Mouse (Mus musculus) kidney, postnatal 4 days (tissue): ENCODE data around the gene Esrrg.

Experiments used
- DNase-seq, 2 experiments: peaks; one replicate each; pipeline ENCODE4 v3.0.0; 2021; ENCODE audit warnings: mixed read lengths in 2 of 2

The Esrrg gene

GRCm38 (mm10) chr1:188101832-188102231, 493.2 kb downstream of the Esrrg start:
- DNase-seq: no peak

DNA sequence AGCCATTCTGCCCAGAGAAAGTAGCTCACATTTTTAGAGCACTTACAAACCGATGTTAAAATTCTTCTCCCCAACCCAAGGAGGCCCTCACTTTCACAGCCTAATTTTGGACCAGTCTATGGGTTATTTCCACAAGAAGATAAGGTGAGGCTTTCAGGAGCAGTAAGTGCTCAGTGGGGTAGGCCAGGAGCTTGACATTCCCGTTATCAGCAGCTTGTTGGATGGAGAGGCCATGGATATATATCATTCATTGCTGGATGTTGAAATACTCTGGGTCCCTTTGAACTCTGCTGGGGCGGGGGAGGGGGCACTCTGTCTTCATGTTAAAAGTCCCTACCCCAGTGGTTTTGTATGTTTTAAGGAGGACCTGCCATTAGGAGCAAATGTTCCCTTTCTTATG, 494.6 kb downstream of the Esrrg start:
- no peak for DNase-seq

DNA sequence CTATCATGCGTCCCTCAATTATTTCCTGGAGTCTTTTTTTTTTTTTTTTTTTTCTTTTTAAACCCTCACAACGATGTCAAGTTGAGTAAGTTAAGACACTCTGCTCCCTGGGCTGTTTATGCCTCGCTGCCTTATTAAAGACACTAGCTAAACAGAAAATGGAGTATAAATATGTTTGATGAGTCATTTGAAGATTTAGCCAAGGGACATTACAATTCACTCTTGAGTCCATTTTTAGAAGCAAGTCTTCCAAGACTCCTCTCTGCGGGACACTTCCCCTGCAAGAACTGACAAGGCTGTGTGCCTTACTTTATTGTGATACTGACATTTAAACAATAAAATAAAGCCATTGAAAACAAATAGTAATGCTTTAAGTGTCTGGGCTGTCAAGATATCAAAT, 496.9 kb downstream of the Esrrg start:
- no peak for DNase-seq

DNA sequence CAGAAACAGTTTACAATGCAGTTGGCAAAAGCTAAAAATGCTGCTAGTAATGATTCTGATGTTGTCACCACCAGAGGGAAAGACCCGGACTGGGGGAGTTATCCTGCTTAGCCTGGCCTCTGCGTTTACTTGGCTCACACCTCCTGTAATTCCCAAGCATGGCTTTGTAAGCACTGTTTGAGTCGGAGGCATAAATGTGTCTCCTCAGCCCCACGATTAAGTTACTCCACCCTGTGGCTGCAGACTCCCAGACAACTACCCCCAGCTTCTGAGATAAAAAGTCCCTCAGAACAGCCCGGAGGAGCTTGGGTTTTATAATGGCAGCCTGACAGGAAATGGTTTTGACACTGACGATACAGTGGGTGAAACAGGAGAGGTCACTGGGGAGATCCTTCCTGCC, 499.4 kb downstream of the Esrrg start:
- DNase-seq: peak in 1 of 2 experiments; percentile 11

- peak; percentile 21 to 36 for DNase-seq
Observed at GRCm38 (mm10) chr1:188111552-188111951, 503.0 kb downstream of the Esrrg start.

DNA sequence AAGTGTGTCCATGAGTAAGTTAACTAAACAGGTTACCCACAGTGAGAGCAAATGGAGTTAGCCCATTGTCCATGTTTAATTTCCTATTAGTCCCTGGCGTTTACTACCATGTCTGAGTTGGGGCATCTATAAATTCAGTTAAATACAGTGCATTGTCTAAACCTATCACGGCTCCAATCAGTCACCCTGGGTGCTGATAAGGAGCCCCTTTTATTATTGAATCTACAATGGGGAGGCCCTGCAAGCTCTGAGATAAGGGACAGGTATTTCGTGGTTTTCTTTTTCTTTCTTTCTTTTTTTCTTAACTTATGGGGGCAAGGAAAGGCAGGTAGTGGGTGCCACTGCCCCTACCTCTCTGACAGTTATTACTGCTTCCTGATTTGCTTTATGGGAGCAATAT, 504.6 kb downstream of the Esrrg start:
- DNase-seq: no peak

- DNase-seq: peak; percentile 75 to 76
Observed at GRCm38 (mm10) chr1:188118125-188118524, 509.5 kb downstream of the Esrrg start.

- DNase-seq: no peak
Observed at GRCm38 (mm10) chr1:188119806-188120205, 511.2 kb downstream of the Esrrg start.

DNA sequence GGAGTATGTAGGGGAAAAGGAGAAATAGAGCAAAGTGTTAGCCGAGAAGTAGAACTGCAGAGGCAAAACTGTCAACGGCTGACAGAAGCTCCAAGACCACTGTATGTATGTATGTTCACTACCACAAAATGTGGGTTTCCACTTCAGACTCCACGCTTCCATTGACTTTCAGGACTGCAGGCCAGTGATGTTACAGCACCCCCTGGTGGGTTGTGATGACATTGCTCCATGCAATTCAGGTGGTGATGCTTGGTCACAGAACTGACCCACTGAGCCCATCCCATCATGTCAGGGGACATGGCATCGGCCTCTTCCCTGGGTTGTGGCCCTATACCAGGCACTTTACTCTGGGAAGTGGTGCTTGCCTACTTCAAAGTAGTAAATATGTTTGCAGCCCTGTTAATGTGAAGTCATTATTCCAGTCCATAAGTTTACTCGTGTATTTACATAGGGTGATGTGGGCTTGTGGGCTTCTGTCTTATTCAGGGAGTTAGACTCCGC, 517.0 kb downstream of the Esrrg start:
- peak in 1 of 2 experiments; percentile 13 for DNase-seq

GRCm38 (mm10) chr1:188136126-188136525, 527.5 kb downstream of the Esrrg start:
- peak; percentile 10 to 13 for DNase-seq

DNA sequence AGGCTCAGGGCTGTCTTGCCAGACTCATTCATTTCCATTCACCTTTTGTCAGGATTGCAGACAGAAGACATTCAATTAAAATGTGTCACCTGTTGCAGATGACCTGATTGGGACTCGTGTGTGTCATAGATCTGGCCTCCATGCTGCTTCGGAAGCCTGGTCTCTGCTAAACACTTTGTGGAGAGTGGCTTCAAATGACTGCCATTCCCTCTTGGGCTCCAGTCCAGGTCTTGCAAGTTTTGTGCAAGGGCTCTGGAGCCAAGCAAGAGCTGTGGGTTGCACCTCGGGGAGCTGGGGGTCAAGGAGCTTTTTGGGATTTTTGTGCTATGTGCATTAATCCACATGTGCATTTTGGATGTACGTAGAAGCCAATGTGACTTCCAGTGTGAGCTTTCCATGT, 530.9 kb downstream of the Esrrg start:
- DNase-seq: peak in 1 of 2 experiments; percentile 11

- DNase-seq: no peak
Observed at GRCm38 (mm10) chr1:188140221-188140620, 531.6 kb downstream of the Esrrg start.

DNA sequence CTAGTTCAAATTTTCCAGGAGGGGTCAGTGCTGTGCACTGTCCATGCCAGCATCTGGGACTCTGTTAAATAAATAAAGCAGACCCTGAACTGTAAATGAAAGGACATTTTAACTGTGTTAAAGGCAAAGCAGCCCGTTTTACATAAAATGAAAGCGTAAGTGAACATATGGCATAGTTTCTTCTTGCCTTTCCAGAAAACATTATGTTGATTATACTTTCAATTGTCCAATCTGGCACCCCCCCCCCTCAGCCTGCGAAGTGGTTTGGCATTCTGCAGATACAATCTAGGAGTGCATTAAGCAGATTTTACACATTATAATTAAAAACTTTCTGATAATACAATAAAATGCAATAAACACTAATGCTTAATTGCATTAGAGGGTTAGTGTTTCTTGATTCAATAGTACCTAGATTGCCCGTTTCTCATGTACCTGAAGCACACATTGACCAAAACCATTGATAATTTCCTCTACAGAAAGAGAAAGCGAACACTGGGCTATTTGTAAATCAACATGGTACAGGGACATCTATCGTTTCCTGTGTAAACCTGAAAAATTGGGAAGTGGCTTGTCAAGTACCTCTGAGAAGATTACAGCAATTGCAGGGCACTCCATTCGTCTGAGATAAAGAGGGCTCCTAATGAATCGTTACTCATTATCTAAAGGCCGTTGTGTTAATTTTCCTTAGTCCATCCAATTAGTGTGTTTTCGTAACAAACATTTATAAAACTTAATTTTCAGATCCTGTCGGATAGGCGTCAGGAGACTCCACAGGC, 539.0 kb downstream of the Esrrg start:
- no peak for DNase-seq

- DNase-seq: no peak
Observed at GRCm38 (mm10) chr1:188151066-188151465, 542.5 kb downstream of the Esrrg start.

DNA sequence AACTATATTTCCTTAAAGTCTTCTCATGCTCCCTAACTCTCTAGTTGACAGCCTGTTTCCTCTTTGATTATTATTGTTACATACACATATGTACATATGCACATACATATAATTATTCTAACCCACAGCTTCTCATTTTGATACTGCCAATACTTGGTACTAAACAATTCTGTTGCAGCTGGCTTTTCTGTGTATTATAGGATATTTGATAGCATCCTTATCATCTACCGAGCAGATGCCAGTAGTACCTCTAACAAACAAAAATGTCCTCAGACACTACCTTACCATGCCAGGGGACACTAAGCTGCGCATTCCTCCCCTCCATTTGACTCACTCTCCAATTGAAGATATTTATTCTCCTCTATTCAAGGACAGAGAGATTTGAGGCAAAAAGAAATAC, 543.4 kb downstream of the Esrrg start:
- no peak for DNase-seq

DNA sequence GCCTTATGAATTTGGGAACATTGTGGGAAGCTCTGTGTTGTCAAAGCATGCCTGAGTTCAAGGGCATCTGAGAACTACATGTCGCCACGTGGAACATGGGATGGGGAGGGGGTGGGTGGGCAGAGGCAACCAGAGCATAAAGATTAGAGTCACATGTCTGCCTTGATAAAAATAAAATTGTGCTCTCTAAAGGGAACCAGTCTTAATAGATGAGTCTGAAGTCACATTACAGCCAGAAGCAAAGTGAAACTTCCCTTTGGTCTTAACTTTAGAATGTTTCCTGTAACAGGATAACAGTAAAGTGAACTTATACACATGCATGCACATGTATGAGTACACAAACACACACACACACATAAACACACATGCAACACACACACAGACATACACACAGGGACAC, 545.1 kb downstream of the Esrrg start:
- no peak for DNase-seq

GRCm38 (mm10) chr1:188154466-188155110, 546.0 kb downstream of the Esrrg start:
- no peak for DNase-seq

DNA sequence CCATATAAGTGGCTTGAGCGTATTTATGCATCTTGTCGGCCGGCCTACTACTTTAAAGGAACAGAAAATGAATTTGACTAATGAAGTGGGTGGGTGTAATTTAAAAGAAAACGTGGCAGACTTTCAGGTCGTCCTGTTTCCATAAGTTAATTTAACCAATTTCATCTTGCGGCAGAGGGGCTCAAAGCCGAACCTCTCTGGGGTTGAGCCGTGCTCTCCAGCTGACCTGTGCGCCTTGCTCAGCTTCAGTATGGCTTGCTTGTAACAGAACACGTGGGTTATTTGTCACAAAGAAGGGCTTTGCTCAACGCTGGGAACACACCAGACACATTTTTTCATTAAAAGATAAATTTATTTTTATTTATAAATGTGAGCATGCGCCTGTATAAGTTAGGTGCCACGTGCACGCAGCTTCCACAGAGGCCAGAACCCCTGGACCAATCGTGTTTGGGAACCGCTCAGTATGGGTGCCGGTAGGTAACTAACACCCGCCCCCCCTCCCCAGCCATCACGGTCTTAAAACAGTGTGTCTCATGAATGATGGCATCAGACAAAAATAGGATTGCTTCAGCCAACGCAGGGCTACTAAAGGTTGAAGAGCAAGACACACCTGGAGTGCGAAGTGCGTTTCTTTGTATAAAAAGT, 546.7 kb downstream of the Esrrg start:
- DNase-seq: no peak

DNA sequence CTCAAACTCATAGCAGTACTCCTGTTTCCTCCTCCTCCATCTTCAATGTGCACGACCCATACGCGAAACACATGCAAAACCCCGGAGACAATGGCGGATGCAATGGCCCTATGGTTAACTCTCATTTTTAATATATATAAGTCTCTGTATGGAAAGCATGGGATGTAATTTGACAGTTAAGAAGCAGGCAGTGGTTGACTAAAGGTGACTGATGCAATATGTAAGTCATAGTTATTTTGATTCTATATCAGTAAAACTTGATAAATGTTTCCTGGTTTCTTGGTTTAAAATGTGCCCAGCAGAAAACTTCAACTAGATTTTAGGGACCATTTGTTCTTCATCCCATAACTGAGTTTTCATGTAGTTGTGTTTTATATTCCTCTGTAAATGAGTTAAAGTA, 547.9 kb downstream of the Esrrg start:
- no peak for DNase-seq

DNA sequence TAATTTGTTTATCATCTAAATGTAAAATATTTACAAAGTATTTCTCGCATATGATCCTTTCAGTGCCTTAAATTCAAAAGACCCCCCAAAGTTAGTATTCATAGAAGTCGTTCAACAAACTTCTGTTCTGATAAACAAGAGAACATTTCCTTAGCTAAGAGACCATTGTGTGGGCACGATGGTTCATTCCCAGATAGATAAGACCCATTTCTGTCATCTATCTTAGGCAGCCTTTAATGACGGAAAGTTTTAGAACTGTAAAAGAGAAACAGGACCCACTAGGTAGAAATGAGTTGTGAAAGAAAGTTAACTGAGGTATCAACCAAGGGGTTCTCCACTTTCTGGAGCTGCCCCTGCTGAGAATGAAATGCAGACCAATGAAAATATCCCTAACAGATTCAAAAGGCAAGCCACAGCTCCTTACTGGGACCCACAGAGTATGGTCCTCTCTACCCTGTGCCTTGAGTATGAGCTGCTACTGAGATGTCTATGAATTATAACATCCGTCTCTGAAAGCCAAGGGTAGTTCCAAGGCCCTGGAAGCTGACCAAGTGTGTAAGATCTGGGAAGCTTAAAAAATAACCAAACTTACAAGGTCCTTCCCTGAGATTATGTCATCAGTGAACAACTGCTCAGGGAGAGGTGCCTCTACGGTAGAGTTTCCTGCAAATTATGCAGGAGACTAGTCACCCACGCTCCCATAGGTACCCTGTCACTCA, 548.8 kb downstream of the Esrrg start:
- peak in 1 of 2 experiments; percentile 7 for DNase-seq

GRCm38 (mm10) chr1:188158675-188159074, 550.1 kb downstream of the Esrrg start:
- DNase-seq: no peak

GRCm38 (mm10) chr1:188159108-188159507, 550.5 kb downstream of the Esrrg start:
- DNase-seq: no peak

DNA sequence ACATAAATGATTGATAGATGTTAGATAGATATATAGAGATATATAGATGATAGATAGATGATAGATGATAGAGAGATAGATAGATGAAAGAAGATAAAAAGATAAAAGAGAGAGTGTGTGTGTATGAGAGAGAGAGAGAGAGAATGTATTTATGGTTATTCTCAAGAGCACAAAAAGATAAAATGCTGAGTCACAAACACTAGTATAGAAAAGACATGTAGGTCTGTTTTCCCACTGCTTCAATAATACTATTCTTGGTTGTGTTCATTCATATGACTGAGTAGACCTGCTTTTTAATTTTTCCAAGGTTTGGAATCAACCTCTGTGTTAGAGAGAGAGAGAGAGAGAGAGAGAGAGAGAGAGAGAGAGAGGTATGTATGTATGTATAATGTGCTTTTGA, 554.5 kb downstream of the Esrrg start:
- DNase-seq: no peak
